Mouse (Mus musculus): ENCODE results near the gene Lrcol1. TPM values are rescaled to one million over a fixed set of nuclear protein-coding genes. Genes with fewer than 3 reads are reported as not detected.

Gene Lrcol1
- polyA plus RNA-seq, 1 experiment from 2014 or later, result not detected

Other genes starting within 250 kb of the Lrcol1 start
- gene Plcxd1, start 244.8 kb upstream of the Lrcol1 start, polyA plus RNA-seq (2014; fragmentation: Nextera tagmentation; extraction: Ambion mirVana), result 0.27 and 0.39 TPM in 2 replicates
- gene Gtpbp6, start 236.5 kb upstream of the Lrcol1 start, polyA plus RNA-seq (2014; fragmentation: Nextera tagmentation; extraction: Ambion mirVana), result 20.9 and 24.8 TPM in 2 replicates
- 4.5 and 4.8 TPM in 2 replicates for gene Zfp605, start 234.6 kb upstream of the Lrcol1 start, polyA plus RNA-seq (2014; fragmentation: Nextera tagmentation; extraction: Ambion mirVana)
- 46.2 and 47.7 TPM in 2 replicates for gene Chfr, start 208.9 kb upstream of the Lrcol1 start, polyA plus RNA-seq (2014; fragmentation: Nextera tagmentation; extraction: Ambion mirVana)
- 21.1 and 21.9 TPM in 2 replicates for gene Golga3, start 168.0 kb upstream of the Lrcol1 start, polyA plus RNA-seq (2014; fragmentation: Nextera tagmentation; extraction: Ambion mirVana)
- 44.8 and 46.1 TPM in 2 replicates for gene Ankle2, start 113.7 kb upstream of the Lrcol1 start, polyA plus RNA-seq (2014; fragmentation: Nextera tagmentation; extraction: Ambion mirVana)
- gene Pgam5, start 74.8 kb upstream of the Lrcol1 start, polyA plus RNA-seq (2014; fragmentation: Nextera tagmentation; extraction: Ambion mirVana), result 83.6 and 86.2 TPM in 2 replicates
- 7.8 and 9.7 TPM in 2 replicates for gene Pxmp2, start 58.5 kb upstream of the Lrcol1 start, polyA plus RNA-seq (2014; fragmentation: Nextera tagmentation; extraction: Ambion mirVana)
- gene Pole, start 58.4 kb upstream of the Lrcol1 start, polyA plus RNA-seq (2014; fragmentation: Nextera tagmentation; extraction: Ambion mirVana), result 41.0 and 46.1 TPM in 2 replicates
- gene P2rx2, start 1.5 kb upstream of the Lrcol1 start, polyA plus RNA-seq (2014; fragmentation: Nextera tagmentation; extraction: Ambion mirVana), result 1.00 and 2.0 TPM in 2 replicates
- gene Fbrsl1, start 103.8 kb downstream of the Lrcol1 start, polyA plus RNA-seq (2014; fragmentation: Nextera tagmentation; extraction: Ambion mirVana), result 14.5 and 17.1 TPM in 2 replicates
- 0.50 and 2.0 TPM in 2 replicates for gene Galnt9, start 199.6 kb downstream of the Lrcol1 start, polyA plus RNA-seq (2014; fragmentation: Nextera tagmentation; extraction: Ambion mirVana)

Measured in embryonic facial prominence, embryonic 11.5 days (tissue).